10 mouse cellular contexts compared by ENCODE assay signal in the genomic region with DNA sequence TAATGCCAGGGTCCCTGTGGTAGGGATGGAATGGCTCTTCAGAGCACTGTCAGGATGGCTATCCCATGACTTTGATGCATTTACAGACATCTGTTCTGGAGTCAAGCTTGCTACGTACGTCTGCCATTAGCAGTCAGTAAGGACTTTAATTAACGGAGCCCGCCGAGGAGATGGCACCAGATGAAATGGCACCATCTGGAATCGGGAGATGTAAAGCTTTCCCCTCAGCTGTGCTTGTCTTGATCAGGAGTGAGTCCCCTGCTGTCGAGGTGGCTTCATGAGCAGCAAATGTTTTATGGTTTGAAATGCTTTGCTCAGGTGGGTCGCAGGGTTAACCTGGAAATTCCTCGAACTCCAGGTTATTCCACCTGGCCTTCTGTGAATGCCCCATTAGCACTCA.
"Had no signal": no experiment of that assay in that cellular context is flagged by ENCODE, and none has a peak within 500 bp of the region (broad histone marks: within the 10 kb centered on the region; RNA-seq: fewer than 3 reads in every experiment).

No protein-coding gene starts in this region.

- DNase-seq: kidney, adult 9 months; kidney, postnatal 14 days; kidney, postnatal 4 days; liver, embryonic 13.5 days; lung, adult 2 months; lung, postnatal 14 days; lung, postnatal 4 days; right cerebral cortex, postnatal 25 days; spleen, adult 18-20 months; thymus, postnatal 25 days had no signal
